Mouse (Mus musculus) left cerebral cortex, postnatal 10 days (tissue): ENCODE data around the gene Wdr63. TPM values are rescaled to one million over a fixed set of nuclear protein-coding genes. Genes with fewer than 3 reads are reported as not detected.
A peak's percentile ranks its signal among the peaks of the same experiment; 100 is the strongest.
"Not testable (repeated sequence)": the region's sequence is repeated elsewhere in the genome, so short reads cannot be mapped to it uniquely, and the experiment has no call there.

Experiments used
- DNase-seq, 2 experiments: peaks; one replicate each; pipeline ENCODE4 v3.0.0; 2021 to 2022; ENCODE audit warnings: low spot score in 2 of 2, mixed read lengths in 1 of 2; ENCODE audit errors: extremely low spot score in 1 of 2
- intact Hi-C: fragments of 180-260 bp; cut with DNase I; formaldehyde crosslinking; loops from one replicate; pipeline ENCODE4 v1.15.1; 2025
- total RNA-seq, 2 experiments: library from RNA; stranded (reverse); gene quantifications; 2 replicates each; pipeline ENCODE4 v1.2.3; 2021

Wdr63 gene
- total RNA-seq, 2 experiments from 2014 or later = 0.26 to 0.36 TPM

GRCm38 (mm10) chr3:146027116-146027515, 80.8 kb downstream of the Wdr63 start:
- intact Hi-C loops = no loop called here
- DNase-seq = no peak

GRCm38 (mm10) chr3:146025499-146025898, 82.4 kb downstream of the Wdr63 start:
- intact Hi-C loops = no loop called here
- no peak for DNase-seq

- intact Hi-C loops = no loop called here
- no peak for DNase-seq
Observed at GRCm38 (mm10) chr3:146024746-146025145, 83.2 kb downstream of the Wdr63 start.

- intact Hi-C loops = no loop called here
Observed at GRCm38 (mm10) chr3:146022232-146022631, 85.7 kb downstream of the Wdr63 start.

GRCm38 (mm10) chr3:146017521-146017920, 90.4 kb downstream of the Wdr63 start:
- DNase-seq = peak in 1 of 2 experiments; percentile 29
- intact Hi-C loops = no loop called here

More at GRCm38 (mm10) chr3:146022232-146022631, 85.7 kb downstream of the Wdr63 start:
- no peak for DNase-seq

- intact Hi-C loops = no loop called here
Observed at GRCm38 (mm10) chr3:146016979-146017378, 91.0 kb downstream of the Wdr63 start.

GRCm38 (mm10) chr3:146014321-146014720, 93.6 kb downstream of the Wdr63 start:
- no peak for DNase-seq
- intact Hi-C loops = no loop called here

More at GRCm38 (mm10) chr3:146016979-146017378, 91.0 kb downstream of the Wdr63 start:
- DNase-seq = no peak

GRCm38 (mm10) chr3:146013490-146013889, 94.4 kb downstream of the Wdr63 start:
- no peak for DNase-seq
- intact Hi-C loops = no loop called here

- intact Hi-C loops = no loop called here
- no peak for DNase-seq
Observed at GRCm38 (mm10) chr3:146011544-146012218, 96.2 kb downstream of the Wdr63 start.

- DNase-seq = no peak
- intact Hi-C loops = no loop called here
Observed at GRCm38 (mm10) chr3:146010751-146011150, 97.2 kb downstream of the Wdr63 start.

GRCm38 (mm10) chr3:146009859-146010645, 97.9 kb downstream of the Wdr63 start:
- DNase-seq = no peak

GRCm38 (mm10) chr3:146007872-146008271, 100.1 kb downstream of the Wdr63 start:
- intact Hi-C loops = no loop called here
- DNase-seq = no peak

More at GRCm38 (mm10) chr3:146009859-146010645, 97.9 kb downstream of the Wdr63 start:
- intact Hi-C loops = no loop called here

- intact Hi-C loops = no loop called here
- no peak for DNase-seq
Observed at GRCm38 (mm10) chr3:146004347-146005051, 103.4 kb downstream of the Wdr63 start.

- DNase-seq, intact Hi-C loops: not testable (repeated sequence)
Observed at GRCm38 (mm10) chr3:145996539-145996938, 111.4 kb downstream of the Wdr63 start.

GRCm38 (mm10) chr3:145995489-145995888, 112.4 kb downstream of the Wdr63 start:
- intact Hi-C loops = no loop called here
- DNase-seq = no peak

GRCm38 (mm10) chr3:145993481-145994201, 114.3 kb downstream of the Wdr63 start:
- intact Hi-C loops = no loop called here

GRCm38 (mm10) chr3:145992796-145993195, 115.1 kb downstream of the Wdr63 start:
- DNase-seq = no peak
- intact Hi-C loops = no loop called here

More at GRCm38 (mm10) chr3:145993481-145994201, 114.3 kb downstream of the Wdr63 start:
- DNase-seq = no peak

GRCm38 (mm10) chr3:145991976-145992730, 115.8 kb downstream of the Wdr63 start:
- intact Hi-C loops = no loop called here
- no peak for DNase-seq
